Mouse (Mus musculus): ENCODE data around the gene Actn1. TPM values are rescaled to one million over a fixed set of nuclear protein-coding genes. Genes with fewer than 3 reads are reported as not detected.

The Actn1 gene
- 1 to 10 TPM; 5.3 to 6.2 TPM for total RNA-seq (2023)

DNA sequence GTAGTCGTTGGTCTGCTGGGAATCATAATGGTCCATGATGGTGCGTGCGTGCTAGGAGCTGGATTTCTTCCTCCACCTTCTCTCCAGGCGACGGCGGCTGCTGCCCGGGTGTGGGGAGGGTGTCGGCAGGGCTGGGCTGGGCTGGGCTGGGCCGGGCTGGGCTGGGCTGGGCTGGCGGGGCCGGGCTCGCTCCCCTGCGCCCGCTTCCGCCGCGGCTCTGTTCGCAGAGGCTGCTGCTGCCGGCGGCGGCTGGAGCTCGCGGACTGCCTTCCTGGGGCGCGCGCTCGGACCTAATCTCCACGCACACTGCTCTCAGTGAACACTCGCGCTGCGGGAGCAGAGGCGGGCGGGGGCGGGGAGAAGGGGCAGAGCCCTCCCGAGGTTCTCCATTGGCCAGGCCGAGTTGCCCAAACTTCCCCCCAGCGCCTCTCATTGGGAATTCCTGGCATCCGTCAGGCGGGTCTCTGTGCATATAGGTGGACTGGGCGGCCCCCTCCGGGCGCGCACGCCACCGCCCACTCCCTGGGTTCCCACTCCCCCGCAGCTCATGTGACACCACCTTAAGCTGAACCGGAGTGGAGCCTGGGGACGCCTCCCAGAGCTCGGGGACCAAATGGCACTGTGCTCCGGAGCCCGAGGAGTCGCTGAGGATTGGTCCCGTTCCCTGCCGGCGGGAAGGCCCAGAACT is at the start of gene Actn1:
Gene Actn1, minus strand, starts transcription at position 316 of the 688 bp plus-strand sequence.

Other genes with a start within 250 kb of the Actn1 start
- 1,000 to 10,000 TPM; 1,179 to 1,205 TPM for gene Zfp36l1, start 147.4 kb downstream of the Actn1 start, total RNA-seq (2023)
- 10 to 100 TPM; 43.2 to 50.5 TPM for gene Dcaf5, start 176.2 kb upstream of the Actn1 start, total RNA-seq (2023)
- 10 to 100 TPM; 42.7 to 54.6 TPM for gene Exd2, start 202.7 kb upstream of the Actn1 start, total RNA-seq (2023)